Mouse (Mus musculus) mouse embryonic stem cell (cell line): ENCODE data around the gene Lrrc37a.

ENCODE experiments used
- in situ Hi-C, 2 experiments: fragments of 300-500 bp; cut with MboI; formaldehyde crosslinking; loops; 1 replicate in 1 of 2; 3 replicates in 1 of 2; pipeline ENCODE4 v1.14.3; 2019 to 2020; ENCODE audit warnings: low sequenced_read_pairs in 2 of 2, low pct_unique_long_range_greater_than_20kb in 1 of 2, mixed read lengths in 1 of 2; ENCODE audit not compliant: unreplicated experiment in 1 of 2

Gene Lrrc37a

DNA sequence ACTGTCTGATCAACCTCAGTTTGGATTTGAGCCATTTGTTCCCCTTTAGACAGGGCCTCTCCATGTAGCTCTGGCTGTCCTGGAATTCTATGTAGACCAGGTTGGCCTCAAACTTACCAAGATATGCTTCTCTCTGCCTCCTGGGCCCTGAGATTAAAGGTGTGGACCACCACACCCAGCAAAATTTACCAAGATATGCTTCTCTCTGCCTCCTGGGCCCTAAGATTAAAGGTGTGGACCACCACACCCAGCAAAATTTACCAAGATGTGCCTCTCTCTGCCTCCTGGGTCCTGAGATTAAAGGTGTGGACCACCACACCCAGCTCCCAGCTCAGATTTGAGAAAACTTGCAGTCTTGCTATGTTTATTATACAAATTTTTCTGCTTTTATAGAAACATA lies 99.8 kb downstream of the Lrrc37a start:
- in situ Hi-C loops, result no loop called here

DNA sequence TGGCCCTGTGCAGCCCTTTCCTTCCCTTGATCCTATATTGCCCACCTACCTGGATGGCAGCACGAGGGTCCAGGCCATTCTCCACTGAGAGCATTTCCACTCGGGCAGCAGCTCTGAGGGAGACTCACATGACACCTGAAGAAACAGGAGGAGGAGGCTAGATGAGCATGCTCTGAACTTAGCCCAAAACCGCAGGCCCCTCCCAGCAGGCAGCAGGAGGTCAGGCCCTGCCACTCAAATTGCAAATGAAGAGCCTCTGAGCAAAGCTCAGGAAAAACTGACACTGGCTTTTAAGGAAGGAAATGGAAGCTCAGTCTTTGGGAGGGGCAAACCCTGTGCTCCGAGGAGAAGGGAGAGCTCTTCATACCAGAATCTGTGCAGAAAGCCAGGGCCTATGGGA lies 100.6 kb downstream of the Lrrc37a start:
- in situ Hi-C loops, result no loop called here

DNA sequence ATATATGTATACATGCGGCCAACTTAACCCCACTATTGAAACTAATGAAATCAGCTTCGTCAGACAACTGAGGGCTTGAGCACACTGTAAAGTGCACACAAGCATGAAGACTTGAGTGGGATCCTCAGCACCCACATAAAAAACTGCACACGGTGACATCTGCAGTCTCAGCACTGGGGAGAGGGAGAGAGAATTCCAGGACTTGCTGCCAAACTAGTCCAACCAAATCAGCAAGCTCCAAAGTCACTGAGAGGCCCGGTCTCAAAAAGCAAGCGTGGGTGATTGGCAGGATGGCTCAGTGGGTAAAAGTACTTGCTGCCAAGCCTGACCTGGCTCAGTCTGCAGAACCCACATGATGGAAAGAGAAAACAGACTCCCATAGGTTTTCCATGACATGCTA lies 101.7 kb downstream of the Lrrc37a start:
- in situ Hi-C loops, result no loop called here

DNA sequence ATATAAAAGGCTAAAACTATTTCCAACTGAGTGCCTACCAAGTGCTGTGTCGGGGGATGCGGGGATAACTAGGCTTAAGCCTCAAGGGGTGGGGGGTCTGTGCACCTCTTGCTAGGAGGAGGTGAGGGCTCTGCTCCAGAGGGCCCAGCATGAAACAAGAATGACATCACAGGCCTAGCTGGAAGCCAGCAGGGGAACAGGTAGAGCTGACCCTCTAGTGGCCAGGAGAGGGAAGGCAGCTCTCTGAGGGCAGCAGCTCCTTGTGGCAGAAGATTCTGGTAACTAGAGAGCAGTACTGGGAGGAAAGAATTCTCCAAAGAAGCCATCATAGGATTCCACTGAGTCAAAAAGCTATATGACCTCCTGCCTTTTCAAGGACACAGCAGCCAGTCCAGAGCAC lies 102.2 kb downstream of the Lrrc37a start:
- in situ Hi-C loops, result no loop called here
